Mouse (Mus musculus) forebrain, embryonic 11.5 days (tissue): ENCODE results near the gene Rnase9. TPM values are rescaled to one million over a fixed set of nuclear protein-coding genes. Genes with fewer than 3 reads are reported as not detected.
"Not testable (repeated sequence)": the region's sequence is repeated elsewhere in the genome, so short reads cannot be mapped to it uniquely, and the experiment has no call there.

Source experiments
- ATAC-seq: fragments of 200-750 bp; cut with Nextera tagmentation; replicated peaks from 2 replicates; pipeline ENCODE4 v1.8.0; 2017; ENCODE audit warnings: moderate TSS enrichment; ENCODE audit not compliant: low FRiP score
- DNase-seq: peaks from one replicate; pipeline ENCODE4 v3.0.0-alpha.2; 2017; ENCODE audit warnings: low spot score
- H3K27ac ChIP-seq: fragments of 300-500 bp; sonication (generic); 2 replicates; pipeline ENCODE4 v1.5.1; 2014; ENCODE audit warnings: low read depth, low read length
- H3K27me3 ChIP-seq: fragments of 300-500 bp; sonication (generic); 2 replicates; pipeline ENCODE4 v1.6.1; 2014; ENCODE audit warnings: mild to moderate bottlenecking, low read length, mixed read lengths; ENCODE audit not compliant: control insufficient read depth, insufficient read depth
- H3K36me3 ChIP-seq: fragments of 300-500 bp; sonication (generic); 2 replicates; pipeline ENCODE4 v1.6.1; 2014; ENCODE audit warnings: mild to moderate bottlenecking, low read length, moderate library complexity, mixed read lengths; ENCODE audit not compliant: control insufficient read depth, insufficient read depth
- H3K4me1 ChIP-seq: fragments of 300-500 bp; sonication (generic); replicated peaks from 2 replicates; pipeline ENCODE4 v1.6.1; 2014; ENCODE audit warnings: low read length, mixed read lengths; ENCODE audit not compliant: control insufficient read depth, insufficient read depth
- H3K4me2 ChIP-seq: fragments of 300-500 bp; sonication (generic); 2 replicates; pipeline ENCODE4 v1.6.1; 2014; ENCODE audit warnings: low read depth, mild to moderate bottlenecking, low read length, moderate library complexity, mixed read lengths; ENCODE audit not compliant: severe bottlenecking
- H3K4me3 ChIP-seq: fragments of 300-500 bp; sonication (generic); 2 replicates; pipeline ENCODE4 v1.5.1; 2014; ENCODE audit warnings: low read depth, low read length
- H3K9ac ChIP-seq: fragments of 300-500 bp; sonication (generic); 2 replicates; pipeline ENCODE4 v1.6.1; 2014; ENCODE audit warnings: low read length
- H3K9me3 ChIP-seq: fragments of 300-500 bp; sonication (generic); 2 replicates; pipeline ENCODE4 v1.6.1; 2016; ENCODE audit warnings: low read length, mixed read lengths; ENCODE audit not compliant: control insufficient read depth
- WGBS: fragments of 180-500 bp; shearing (Covaris S2); extraction: QIAGEN DNeasy Blood & Tissue Kit; methylation state at CpG from one replicate; pipeline ENCODE4 v1.1.7; 2014; 5-methylcytosine and 5-hydroxymethylcytosine counted together
- polyA plus RNA-seq: library from polyadenylated mRNA; unstranded; fragments of >200 nt; fragmentation: Nextera tagmentation; extraction: Ambion mirVana; gene quantifications from 2 replicates; pipeline ENCODE4 v1.2.1, GENCODE M21; 2014

Rnase9 gene
- polyA plus RNA-seq, 1 experiment from 2014 or later = not detected

DNA sequence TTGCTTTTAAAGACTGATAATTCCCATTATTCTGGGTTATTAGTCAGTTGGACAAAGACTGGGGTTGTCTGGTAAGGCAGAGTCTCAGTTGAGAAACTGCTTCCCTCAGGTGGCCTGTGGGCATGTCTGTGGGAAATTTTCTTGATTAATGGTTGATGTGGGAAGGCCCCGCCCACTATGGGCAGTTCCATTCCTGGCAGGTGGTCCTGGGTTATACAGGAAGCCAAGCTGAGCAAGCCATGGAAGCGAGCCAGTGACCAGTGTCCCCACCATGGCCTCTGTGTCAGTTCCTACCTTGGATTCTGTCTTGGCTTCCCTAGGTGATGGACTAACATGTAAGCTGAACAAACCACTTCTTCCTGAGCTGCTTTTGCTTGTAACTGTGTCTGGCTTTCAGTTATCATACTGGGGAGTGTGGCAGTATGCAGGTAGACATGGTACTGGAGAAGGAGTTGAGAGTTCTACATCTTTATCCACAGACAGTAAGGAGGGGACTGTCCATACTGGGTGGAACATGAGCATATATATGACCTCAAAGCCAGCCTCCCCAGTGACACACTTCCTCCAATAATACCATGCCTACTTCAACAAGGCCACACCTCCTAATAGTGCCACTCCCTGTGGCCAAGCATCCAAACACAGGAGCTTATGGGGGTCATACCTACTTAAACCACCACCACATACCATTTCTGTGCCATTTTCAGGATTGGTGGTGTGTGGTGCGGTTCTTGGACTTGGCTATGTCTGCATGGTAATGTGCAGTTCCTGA is 14.1 kb downstream of the Rnase9 start:
- DNase-seq (no peak), ATAC-seq (no peak)
- no peak overlapping the region for H3K27ac ChIP-seq
- no peak overlapping the region for H3K4me3 ChIP-seq
- H3K4me1 ChIP-seq = no peaks in the 10 kb centered on the region
- no peaks in the 10 kb centered on the region for H3K27me3 ChIP-seq
- WGBS = 54% methylated on average over 3 of the region's 3 CpGs
- H3K9me3 ChIP-seq = no peaks in the 10 kb centered on the region
- H3K4me2 ChIP-seq = no peak overlapping the region
- H3K9ac ChIP-seq = no peak overlapping the region
- no peaks in the 10 kb centered on the region for H3K36me3 ChIP-seq

- ATAC-seq = peak; percentile 64; the same call in 1 of the 2 replicates
- Histone ChIP-seq H3K4me1 (no peaks in the 10 kb centered on the region), H3K27me3 (no peaks in the 10 kb centered on the region), H3K4me2 (no peak overlapping the region), H3K27ac (no peak overlapping the region), H3K36me3 (no peaks in the 10 kb centered on the region), H3K4me3 (no peak overlapping the region), H3K9me3 (no peaks in the 10 kb centered on the region), H3K9ac (no peak overlapping the region)
- peak; percentile 65 for DNase-seq
- WGBS = 40% methylated on average over 5 of the region's 5 CpGs
Measured at GRCm38 (mm10) chr14:51026391-51027133, 15.1 kb downstream of the Rnase9 start.

- Histone ChIP-seq H3K4me3 (no peak overlapping the region), H3K4me2 (no peak overlapping the region), H3K9ac (no peak overlapping the region), H3K27ac (no peak overlapping the region), H3K27me3 (no peaks in the 10 kb centered on the region), H3K9me3 (no peaks in the 10 kb centered on the region), H3K36me3 (no peaks in the 10 kb centered on the region), H3K4me1 (no peaks in the 10 kb centered on the region)
- no peak for ATAC-seq
- 73% methylated on average over 1 of the region's 1 CpGs for WGBS
- no peak for DNase-seq
Measured at GRCm38 (mm10) chr14:51024820-51025219, 16.8 kb downstream of the Rnase9 start.

DNA sequence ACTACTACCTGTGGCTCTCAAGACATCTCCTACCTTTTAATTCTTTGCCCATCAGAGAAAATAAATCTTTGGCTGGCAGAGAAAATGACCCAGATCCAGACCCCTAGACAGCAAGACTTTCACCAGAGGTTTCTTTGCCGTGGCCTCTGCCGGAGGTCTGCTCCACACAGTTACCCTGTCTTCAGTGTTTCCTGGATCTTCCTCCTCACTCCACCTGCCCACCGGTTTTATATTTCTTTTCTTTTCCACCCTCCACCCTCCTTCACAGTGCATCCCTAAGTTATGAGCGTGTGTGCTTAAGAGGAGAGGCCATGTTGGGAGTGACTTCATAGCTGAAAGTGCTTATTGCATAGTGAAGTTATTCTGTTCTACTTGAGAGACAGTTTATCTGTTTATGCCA is 18.2 kb downstream of the Rnase9 start:
- Histone ChIP-seq H3K36me3 (no peaks in the 10 kb centered on the region), H3K27ac (no peak overlapping the region), H3K9ac (no peak overlapping the region), H3K4me2 (no peak overlapping the region), H3K27me3 (no peaks in the 10 kb centered on the region), H3K4me1 (no peaks in the 10 kb centered on the region), H3K4me3 (no peak overlapping the region), H3K9me3 (no peaks in the 10 kb centered on the region)
- 88% methylated on average over 4 of the region's 4 CpGs for WGBS
- ATAC-seq = no peak
- no peak for DNase-seq

- Histone ChIP-seq H3K9ac (no peak overlapping the region), H3K9me3 (no peaks in the 10 kb centered on the region), H3K4me3 (no peak overlapping the region), H3K27ac (no peak overlapping the region), H3K4me1 (no peaks in the 10 kb centered on the region), H3K27me3 (no peaks in the 10 kb centered on the region), H3K4me2 (no peak overlapping the region), H3K36me3 (no peaks in the 10 kb centered on the region)
- 82% methylated on average over 3 of the region's 3 CpGs for WGBS
- no peak for ATAC-seq
- no peak for DNase-seq
Measured at GRCm38 (mm10) chr14:51017256-51017655, 24.4 kb downstream of the Rnase9 start.

- no peaks in the 10 kb centered on the region for H3K36me3 ChIP-seq
- ATAC-seq = no peak
- no peaks in the 10 kb centered on the region for H3K27me3 ChIP-seq
- no peak overlapping the region for H3K4me3 ChIP-seq
- DNase-seq = no peak
- H3K4me2 ChIP-seq = no peak overlapping the region
- no peaks in the 10 kb centered on the region for H3K9me3 ChIP-seq
- no peak overlapping the region for H3K9ac ChIP-seq
- H3K4me1 ChIP-seq = no peaks in the 10 kb centered on the region
- H3K27ac ChIP-seq = no peak overlapping the region
Measured at GRCm38 (mm10) chr14:51015780-51016179, 25.9 kb downstream of the Rnase9 start.

DNA sequence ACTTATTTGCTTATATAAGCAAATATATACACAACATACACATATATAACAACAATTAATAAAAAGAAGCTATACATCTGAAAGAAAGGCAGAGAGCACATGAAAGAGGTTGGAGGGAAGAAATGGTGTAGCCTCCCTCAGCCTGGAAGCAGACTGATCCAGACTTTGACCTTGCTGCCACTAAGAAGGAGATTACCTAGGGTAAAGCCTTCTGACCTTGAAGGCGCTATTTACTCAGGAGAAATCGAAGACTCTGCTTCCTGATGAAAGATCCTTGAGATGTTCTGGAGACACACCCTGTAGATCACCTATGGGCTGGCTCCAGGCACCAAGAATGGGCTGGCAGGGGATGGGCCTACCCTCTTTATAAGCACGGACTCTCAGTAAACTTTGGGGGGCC is 26.9 kb downstream of the Rnase9 start:
- DNase-seq, H3K4me1 ChIP-seq, H3K36me3 ChIP-seq, H3K27me3 ChIP-seq, H3K27ac ChIP-seq, H3K9me3 ChIP-seq, ATAC-seq, H3K9ac ChIP-seq, H3K4me3 ChIP-seq, H3K4me2 ChIP-seq: not testable (repeated sequence)
- WGBS = 88% methylated on average over 3 of the region's 3 CpGs

DNA sequence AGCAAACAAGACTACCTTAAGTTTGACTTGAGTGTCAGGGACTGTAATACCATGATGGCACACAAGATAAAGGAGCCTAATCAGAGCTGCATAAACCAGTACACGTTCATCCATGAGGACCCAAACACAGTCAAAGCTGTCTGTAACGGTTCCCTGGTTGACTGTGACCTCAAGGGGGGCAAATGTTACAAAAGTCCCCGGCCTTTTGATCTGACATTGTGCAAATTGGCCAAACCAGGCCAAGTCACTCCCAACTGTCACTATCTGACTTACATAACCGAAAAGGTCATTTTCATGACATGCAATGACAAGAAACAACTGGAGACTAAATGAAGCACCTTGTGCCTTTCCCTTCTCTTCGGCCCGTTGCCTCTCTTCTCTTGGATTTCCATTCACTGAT is 32.1 kb downstream of the Rnase9 start:
- no peak overlapping the region for H3K9ac ChIP-seq
- no peak overlapping the region for H3K27ac ChIP-seq
- DNase-seq = no peak
- no peak overlapping the region for H3K4me2 ChIP-seq
- H3K4me3 ChIP-seq = no peak overlapping the region
- WGBS = 90% methylated on average over 6 of the region's 6 CpGs
- H3K9me3 ChIP-seq = no peaks in the 10 kb centered on the region
- H3K27me3 ChIP-seq = no peaks in the 10 kb centered on the region
- no peaks in the 10 kb centered on the region for H3K36me3 ChIP-seq
- H3K4me1 ChIP-seq = no peaks in the 10 kb centered on the region
- ATAC-seq = no peak

DNA sequence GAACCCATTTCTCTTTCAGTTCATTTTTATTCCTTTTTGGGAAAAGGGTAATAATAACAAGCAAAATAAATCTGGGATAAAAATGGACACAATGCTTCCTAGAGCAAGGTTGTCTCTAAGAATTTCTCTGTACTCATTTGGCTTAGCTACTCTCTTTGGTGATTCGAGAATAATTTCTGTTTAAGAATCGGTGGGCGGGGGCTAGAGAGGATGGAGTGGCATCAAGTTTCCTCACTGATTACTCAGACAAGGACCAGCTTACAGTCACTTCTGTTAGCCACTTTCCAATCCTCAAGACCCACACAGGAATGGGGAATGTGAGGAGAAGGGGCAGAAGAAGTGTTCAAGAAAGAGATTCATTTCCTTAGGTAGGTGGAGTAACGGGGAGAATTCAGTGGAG is 32.9 kb downstream of the Rnase9 start:
- Histone ChIP-seq H3K9me3 (no peaks in the 10 kb centered on the region), H3K4me2 (no peak overlapping the region), H3K9ac (no peak overlapping the region), H3K36me3 (no peaks in the 10 kb centered on the region), H3K27me3 (no peaks in the 10 kb centered on the region), H3K27ac (no peak overlapping the region), H3K4me1 (no peaks in the 10 kb centered on the region), H3K4me3 (no peak overlapping the region)
- DNase-seq (no peak), ATAC-seq (no peak)
- WGBS = 87% methylated on average over 4 of the region's 4 CpGs
